Mouse (Mus musculus): ENCODE measurements around the gene Tmem200a. TPM values are rescaled to one million over a fixed set of nuclear protein-coding genes. Genes with fewer than 3 reads are reported as not detected.
A peak's percentile ranks its signal among the peaks of the same experiment; 100 is the strongest.

Gene Tmem200a
- polyA plus RNA-seq (2014; fragmentation: Nextera tagmentation; extraction: Ambion mirVana), result 13.6 and 15.6 TPM in 2 replicates

GRCm38 (mm10) chr10:26078521-26079142 lies at the start of gene Tmem200a:
TSS of gene Tmem200a (minus strand) at chr10:26079052.
- H3K27me3 ChIP-seq (ENCODE audit: control insufficient read depth, insufficient read depth, low read length), result no peaks in the 10 kb centered on the region
- peak; percentile 94 for ATAC-seq (ENCODE audit: low FRiP score)
- no peaks in the 10 kb centered on the region for H3K9me3 ChIP-seq (ENCODE audit: control insufficient read depth, low read length)
- WGBS, result 0% methylated on average over 45 of the region's 46 CpGs
- DNase-seq (ENCODE audit: low spot score), result peak; percentile 88
- peak within 1 kb of the TSS; percentile 88 for H3K4me2 ChIP-seq (replicated peaks; ENCODE audit: low read depth, low read length)
- no peaks in the 10 kb centered on the region for H3K4me1 ChIP-seq (replicated peaks; ENCODE audit: control insufficient read depth, insufficient read depth, low read length)
- H3K27ac ChIP-seq (ENCODE audit: low read depth, low read length), result no peak within 1 kb of the TSS
- peak within 1 kb of the TSS; percentile 69 for H3K4me3 ChIP-seq (ENCODE audit: low read depth, low read length)
- peak within 1 kb of the TSS; percentile 81 for H3K9ac ChIP-seq (ENCODE audit: low read depth, low read length)
- no peaks in the 10 kb centered on the region for H3K36me3 ChIP-seq (ENCODE audit: control insufficient read depth, insufficient read depth, low read length)

- H3K27me3 ChIP-seq (ENCODE audit: control insufficient read depth, insufficient read depth, low read length), result no peaks in the 10 kb centered on the region
- no peak overlapping the region for H3K27ac ChIP-seq (ENCODE audit: low read depth, low read length)
- no peaks in the 10 kb centered on the region for H3K4me1 ChIP-seq (replicated peaks; ENCODE audit: control insufficient read depth, insufficient read depth, low read length)
- H3K9ac ChIP-seq (ENCODE audit: low read depth, low read length), result no peak overlapping the region
- H3K9me3 ChIP-seq (ENCODE audit: control insufficient read depth, low read length), result no peaks in the 10 kb centered on the region
- H3K36me3 ChIP-seq (ENCODE audit: control insufficient read depth, insufficient read depth, low read length), result no peaks in the 10 kb centered on the region
- H3K4me2 ChIP-seq (replicated peaks; ENCODE audit: low read depth, low read length), result no peak overlapping the region
- ATAC-seq (ENCODE audit: low FRiP score) (no peak), DNase-seq (ENCODE audit: low spot score) (no peak)
- no peak overlapping the region for H3K4me3 ChIP-seq (ENCODE audit: low read depth, low read length)
- 75% methylated on average over 1 of the region's 1 CpGs for WGBS
These were observed 41.0 kb upstream of the Tmem200a start for GRCm38 (mm10) chr10:26119822-26120183.

GRCm38 (mm10) chr10:26119067-26119821 lies 40.4 kb upstream of the Tmem200a start:
- H3K36me3 ChIP-seq (ENCODE audit: control insufficient read depth, insufficient read depth, low read length), result no peaks in the 10 kb centered on the region
- no peak overlapping the region for H3K27ac ChIP-seq (ENCODE audit: low read depth, low read length)
- 88% methylated on average over 6 of the region's 6 CpGs for WGBS
- no peak for DNase-seq (ENCODE audit: low spot score)
- H3K27me3 ChIP-seq (ENCODE audit: control insufficient read depth, insufficient read depth, low read length), result no peaks in the 10 kb centered on the region
- H3K9ac ChIP-seq (ENCODE audit: low read depth, low read length), result no peak overlapping the region
- H3K9me3 ChIP-seq (ENCODE audit: control insufficient read depth, low read length), result no peaks in the 10 kb centered on the region
- H3K4me3 ChIP-seq (ENCODE audit: low read depth, low read length), result no peak overlapping the region
- no peak overlapping the region for H3K4me2 ChIP-seq (replicated peaks; ENCODE audit: low read depth, low read length)
- H3K4me1 ChIP-seq (replicated peaks; ENCODE audit: control insufficient read depth, insufficient read depth, low read length), result no peaks in the 10 kb centered on the region
- ATAC-seq (ENCODE audit: low FRiP score), result no peak

GRCm38 (mm10) chr10:26114409-26114808 lies 35.6 kb upstream of the Tmem200a start:
- no peak for ATAC-seq (ENCODE audit: low FRiP score)
- DNase-seq (ENCODE audit: low spot score), result no peak
- Histone ChIP-seq H3K27ac (ENCODE audit: low read depth, low read length) (no peak overlapping the region), H3K4me3 (ENCODE audit: low read depth, low read length) (no peak overlapping the region), H3K9me3 (ENCODE audit: control insufficient read depth, low read length) (no peaks in the 10 kb centered on the region), H3K4me1 (replicated peaks; ENCODE audit: control insufficient read depth, insufficient read depth, low read length) (no peaks in the 10 kb centered on the region), H3K36me3 (ENCODE audit: control insufficient read depth, insufficient read depth, low read length) (no peaks in the 10 kb centered on the region), H3K27me3 (ENCODE audit: control insufficient read depth, insufficient read depth, low read length) (no peaks in the 10 kb centered on the region), H3K9ac (ENCODE audit: low read depth, low read length) (no peak overlapping the region), H3K4me2 (replicated peaks; ENCODE audit: low read depth, low read length) (no peak overlapping the region)
- 77% methylated on average over 4 of the region's 4 CpGs for WGBS

GRCm38 (mm10) chr10:26103330-26103982 lies 24.6 kb upstream of the Tmem200a start:
- WGBS, result 82% methylated on average over 3 of the region's 3 CpGs
- H3K27me3 ChIP-seq (ENCODE audit: control insufficient read depth, insufficient read depth, low read length), result no peaks in the 10 kb centered on the region
- DNase-seq (ENCODE audit: low spot score), result no peak

GRCm38 (mm10) chr10:26082081-26082480 lies 3.2 kb upstream of the Tmem200a start:
- DNase-seq (ENCODE audit: low spot score), result peak; percentile 41

More at GRCm38 (mm10) chr10:26103330-26103982, 24.6 kb upstream of the Tmem200a start:
- no peaks in the 10 kb centered on the region for H3K36me3 ChIP-seq (ENCODE audit: control insufficient read depth, insufficient read depth, low read length)
- H3K4me3 ChIP-seq (ENCODE audit: low read depth, low read length), result no peak overlapping the region
- no peaks in the 10 kb centered on the region for H3K4me1 ChIP-seq (replicated peaks; ENCODE audit: control insufficient read depth, insufficient read depth, low read length)
- H3K4me2 ChIP-seq (replicated peaks; ENCODE audit: low read depth, low read length), result no peak overlapping the region
- no peak overlapping the region for H3K9ac ChIP-seq (ENCODE audit: low read depth, low read length)
- no peaks in the 10 kb centered on the region for H3K9me3 ChIP-seq (ENCODE audit: control insufficient read depth, low read length)
- no peak for ATAC-seq (ENCODE audit: low FRiP score)
- H3K27ac ChIP-seq (ENCODE audit: low read depth, low read length), result no peak overlapping the region

GRCm38 (mm10) chr10:26079678-26080077 lies 826 bp upstream of the Tmem200a start:
- DNase-seq (ENCODE audit: low spot score) (no peak), ATAC-seq (ENCODE audit: low FRiP score) (no peak)
- Histone ChIP-seq H3K4me1 (replicated peaks; ENCODE audit: control insufficient read depth, insufficient read depth, low read length) (no peaks in the 10 kb centered on the region), H3K27me3 (ENCODE audit: control insufficient read depth, insufficient read depth, low read length) (no peaks in the 10 kb centered on the region), H3K27ac (ENCODE audit: low read depth, low read length) (no peak overlapping the region), H3K36me3 (ENCODE audit: control insufficient read depth, insufficient read depth, low read length) (no peaks in the 10 kb centered on the region), H3K4me3 (ENCODE audit: low read depth, low read length) (no peak overlapping the region), H3K4me2 (replicated peaks; ENCODE audit: low read depth, low read length) (no peak overlapping the region), H3K9ac (ENCODE audit: low read depth, low read length) (no peak overlapping the region), H3K9me3 (ENCODE audit: control insufficient read depth, low read length) (no peaks in the 10 kb centered on the region)
- WGBS, result 85% methylated on average over 3 of the region's 3 CpGs

More at GRCm38 (mm10) chr10:26082081-26082480, 3.2 kb upstream of the Tmem200a start:
- Histone ChIP-seq H3K36me3 (ENCODE audit: control insufficient read depth, insufficient read depth, low read length) (no peaks in the 10 kb centered on the region), H3K27ac (ENCODE audit: low read depth, low read length) (no peak overlapping the region), H3K4me2 (replicated peaks; ENCODE audit: low read depth, low read length) (no peak overlapping the region), H3K9me3 (ENCODE audit: control insufficient read depth, low read length) (no peaks in the 10 kb centered on the region), H3K4me1 (replicated peaks; ENCODE audit: control insufficient read depth, insufficient read depth, low read length) (no peaks in the 10 kb centered on the region), H3K9ac (ENCODE audit: low read depth, low read length) (no peak overlapping the region), H3K27me3 (ENCODE audit: control insufficient read depth, insufficient read depth, low read length) (no peaks in the 10 kb centered on the region), H3K4me3 (ENCODE audit: low read depth, low read length) (no peak overlapping the region)
- no peak for ATAC-seq (ENCODE audit: low FRiP score)
- WGBS, result 60% methylated on average over 4 of the region's 4 CpGs

GRCm38 (mm10) chr10:26077671-26078481 lies 976 bp downstream of the Tmem200a start, which contains the start of gene Gm9767:
TSS of gene Gm9767 (plus strand) at chr10:26078255.
- peak; percentile 73 for ATAC-seq (ENCODE audit: low FRiP score)

More at GRCm38 (mm10) chr10:26077671-26078481, 976 bp downstream of the Tmem200a start, which contains the start of gene Gm9767:
- Histone ChIP-seq H3K9ac (ENCODE audit: low read depth, low read length) (peak within 1 kb of the TSS; percentile 81), H3K4me3 (ENCODE audit: low read depth, low read length) (peak within 1 kb of the TSS; percentile 69), H3K9me3 (ENCODE audit: control insufficient read depth, low read length) (no peaks in the 10 kb centered on the region), H3K27ac (ENCODE audit: low read depth, low read length) (no peak within 1 kb of the TSS), H3K4me2 (replicated peaks; ENCODE audit: low read depth, low read length) (peak within 1 kb of the TSS; percentile 88), H3K36me3 (ENCODE audit: control insufficient read depth, insufficient read depth, low read length) (no peaks in the 10 kb centered on the region), H3K4me1 (replicated peaks; ENCODE audit: control insufficient read depth, insufficient read depth, low read length) (no peaks in the 10 kb centered on the region), H3K27me3 (ENCODE audit: control insufficient read depth, insufficient read depth, low read length) (no peaks in the 10 kb centered on the region)
- 2% methylated on average over 52 of the region's 52 CpGs for WGBS
- DNase-seq (ENCODE audit: low spot score), result peak; percentile 57
